Mouse (Mus musculus) bone marrow macrophage, adult 2 months (primary cell): ENCODE measurements around the gene Wdr86.

Source experiments
- CTCF ChIP-seq: IDR thresholded peaks from 2 replicates; pipeline ENCODE4 v1.5.1; 2012; ENCODE audit warnings: low read depth, mild to moderate bottlenecking, low read length, moderate library complexity
- POLR2A ChIP-seq: IDR thresholded peaks from 2 replicates; pipeline ENCODE4 v1.6.1; 2012; ENCODE audit warnings: mild to moderate bottlenecking, low read depth, low read length, borderline replicate concordance

GRCm38 (mm10) chr5:24724270-24724634, 6.3 kb downstream of the Wdr86 start:
- TF ChIP-seq CTCF (no peak), POLR2A (no peak)
